Mouse (Mus musculus): ENCODE measurements around the gene Thrsp. TPM values are rescaled to one million over a fixed set of nuclear protein-coding genes. Genes with fewer than 3 reads are reported as not detected.

Thrsp gene
- polyA plus RNA-seq, 1 experiment from 2014 or later, result 0.43 TPM

GRCm38 (mm10) chr7:97427778-97428420 is 10.4 kb upstream of the Thrsp start:
- Histone ChIP-seq H3K4me3 (no peak overlapping the region), H3K9me3 (no peaks in the 10 kb centered on the region), H3K27me3 (ENCODE audit: insufficient read depth, poor library complexity, severe bottlenecking) (no peaks in the 10 kb centered on the region), H3K4me1 (replicated peaks) (peaks cover 13% of the 10 kb centered on the region), H3K36me3 (no peaks in the 10 kb centered on the region), H3K27ac (no peak overlapping the region)
- DNase-seq (ENCODE audit: low spot score), result no peak
- 86% methylated on average over 5 of the region's 5 CpGs for WGBS

- no peak for DNase-seq (ENCODE audit: low spot score)
- 92% methylated on average over 6 of the region's 6 CpGs for WGBS
- Histone ChIP-seq H3K9me3 (no peaks in the 10 kb centered on the region), H3K36me3 (no peaks in the 10 kb centered on the region), H3K27ac (no peak overlapping the region), H3K4me1 (replicated peaks) (peaks cover 13% of the 10 kb centered on the region), H3K4me3 (no peak overlapping the region), H3K27me3 (ENCODE audit: insufficient read depth, poor library complexity, severe bottlenecking) (no peaks in the 10 kb centered on the region)
Observed at GRCm38 (mm10) chr7:97427296-97427695, 9.8 kb upstream of the Thrsp start.

GRCm38 (mm10) chr7:97426566-97426965 is 9.0 kb upstream of the Thrsp start:
- WGBS, result 69% methylated on average over 6 of the region's 6 CpGs
- Histone ChIP-seq H3K9me3 (no peaks in the 10 kb centered on the region), H3K36me3 (no peaks in the 10 kb centered on the region), H3K27ac (peak overlapping the region; percentile 29; the same call in 1 of the 2 replicates), H3K27me3 (ENCODE audit: insufficient read depth, poor library complexity, severe bottlenecking) (no peaks in the 10 kb centered on the region), H3K4me1 (replicated peaks) (peaks cover 13% of the 10 kb centered on the region), H3K4me3 (no peak overlapping the region)
- DNase-seq (ENCODE audit: low spot score), result no peak

- H3K36me3 ChIP-seq, result no peaks in the 10 kb centered on the region
- peak; percentile 91 for DNase-seq (ENCODE audit: low spot score)
- 10% methylated on average over 12 of the region's 12 CpGs for WGBS
- H3K4me3 ChIP-seq, result no peak overlapping the region
- no peak overlapping the region for H3K27ac ChIP-seq
- H3K4me1 ChIP-seq (replicated peaks), result peaks cover 8% of the 10 kb centered on the region
- H3K9me3 ChIP-seq, result no peaks in the 10 kb centered on the region
- no peaks in the 10 kb centered on the region for H3K27me3 ChIP-seq (ENCODE audit: insufficient read depth, poor library complexity, severe bottlenecking)
Observed at GRCm38 (mm10) chr7:97424621-97425245, 7.2 kb upstream of the Thrsp start.

GRCm38 (mm10) chr7:97423754-97424153 is 6.2 kb upstream of the Thrsp start:
- H3K4me1 ChIP-seq (replicated peaks), result peaks cover 7% of the 10 kb centered on the region
- DNase-seq (ENCODE audit: low spot score), result no peak
- H3K4me3 ChIP-seq, result no peak overlapping the region
- H3K27me3 ChIP-seq (ENCODE audit: insufficient read depth, poor library complexity, severe bottlenecking), result no peaks in the 10 kb centered on the region
- no peak overlapping the region for H3K27ac ChIP-seq
- no peaks in the 10 kb centered on the region for H3K9me3 ChIP-seq
- no peaks in the 10 kb centered on the region for H3K36me3 ChIP-seq
- 56% methylated on average over 5 of the region's 5 CpGs for WGBS

- Histone ChIP-seq H3K27me3 (ENCODE audit: insufficient read depth, poor library complexity, severe bottlenecking) (no peaks in the 10 kb centered on the region), H3K9me3 (no peaks in the 10 kb centered on the region), H3K4me3 (no peak overlapping the region), H3K4me1 (replicated peaks) (peaks cover 10% of the 10 kb centered on the region), H3K36me3 (no peaks in the 10 kb centered on the region), H3K27ac (no peak overlapping the region)
- WGBS, result 88% methylated on average over 8 of the region's 8 CpGs
- no peak for DNase-seq (ENCODE audit: low spot score)
Observed at GRCm38 (mm10) chr7:97420958-97421651, 3.6 kb upstream of the Thrsp start.

- Histone ChIP-seq H3K9me3 (no peaks in the 10 kb centered on the region), H3K27ac (no peak overlapping the region), H3K36me3 (no peaks in the 10 kb centered on the region), H3K4me1 (replicated peaks) (peaks cover 10% of the 10 kb centered on the region), H3K27me3 (ENCODE audit: insufficient read depth, poor library complexity, severe bottlenecking) (no peaks in the 10 kb centered on the region), H3K4me3 (no peak overlapping the region)
- DNase-seq (ENCODE audit: low spot score), result no peak
- 80% methylated on average over 1 of the region's 1 CpGs for WGBS
Observed at GRCm38 (mm10) chr7:97420406-97420805, 2.9 kb upstream of the Thrsp start.

GRCm38 (mm10) chr7:97419163-97419562 is 1.6 kb upstream of the Thrsp start:
- WGBS, result 86% methylated on average over 5 of the region's 5 CpGs
- H3K36me3 ChIP-seq, result no peaks in the 10 kb centered on the region

GRCm38 (mm10) chr7:97418717-97419116 is 1.2 kb upstream of the Thrsp start:
- H3K9me3 ChIP-seq, result no peaks in the 10 kb centered on the region
- no peaks in the 10 kb centered on the region for H3K27me3 ChIP-seq (ENCODE audit: insufficient read depth, poor library complexity, severe bottlenecking)
- H3K27ac ChIP-seq, result peak overlapping the region; percentile 50; the same call in 1 of the 2 replicates
- 74% methylated on average over 5 of the region's 5 CpGs for WGBS
- H3K4me1 ChIP-seq (replicated peaks), result peaks cover 10% of the 10 kb centered on the region
- peak; percentile 18 for DNase-seq (ENCODE audit: low spot score)
- no peak overlapping the region for H3K4me3 ChIP-seq
- H3K36me3 ChIP-seq, result no peaks in the 10 kb centered on the region

More at GRCm38 (mm10) chr7:97419163-97419562, 1.6 kb upstream of the Thrsp start:
- no peak for DNase-seq (ENCODE audit: low spot score)
- H3K4me3 ChIP-seq, result no peak overlapping the region
- H3K9me3 ChIP-seq, result no peaks in the 10 kb centered on the region
- peaks cover 10% of the 10 kb centered on the region for H3K4me1 ChIP-seq (replicated peaks)
- no peaks in the 10 kb centered on the region for H3K27me3 ChIP-seq (ENCODE audit: insufficient read depth, poor library complexity, severe bottlenecking)
- peak overlapping the region; percentile 50; the same call in 1 of the 2 replicates for H3K27ac ChIP-seq

- no peaks in the 10 kb centered on the region for H3K27me3 ChIP-seq (ENCODE audit: insufficient read depth, poor library complexity, severe bottlenecking)
- H3K36me3 ChIP-seq, result peaks cover 17% of the 10 kb centered on the region
- H3K9me3 ChIP-seq, result no peaks in the 10 kb centered on the region
- no peak overlapping the region for H3K27ac ChIP-seq
- DNase-seq (ENCODE audit: low spot score), result no peak
- WGBS, result 86% methylated on average over 4 of the region's 4 CpGs
- no peak overlapping the region for H3K4me3 ChIP-seq
- peaks cover 10% of the 10 kb centered on the region for H3K4me1 ChIP-seq (replicated peaks)
Observed at GRCm38 (mm10) chr7:97416473-97416872, 1.1 kb downstream of the Thrsp start.

- Histone ChIP-seq H3K36me3 (peaks cover 27% of the 10 kb centered on the region), H3K27me3 (ENCODE audit: insufficient read depth, poor library complexity, severe bottlenecking) (no peaks in the 10 kb centered on the region), H3K27ac (no peak overlapping the region), H3K4me1 (replicated peaks) (peaks cover 10% of the 10 kb centered on the region), H3K4me3 (no peak overlapping the region), H3K9me3 (no peaks in the 10 kb centered on the region)
- WGBS, result 66% methylated on average over 9 of the region's 9 CpGs
- DNase-seq (ENCODE audit: low spot score), result no peak
Observed at GRCm38 (mm10) chr7:97414915-97415687, 2.4 kb downstream of the Thrsp start.

- Histone ChIP-seq H3K4me1 (replicated peaks) (peaks cover 10% of the 10 kb centered on the region), H3K27ac (no peak overlapping the region), H3K36me3 (peaks cover 33% of the 10 kb centered on the region), H3K4me3 (no peak overlapping the region), H3K27me3 (ENCODE audit: insufficient read depth, poor library complexity, severe bottlenecking) (no peaks in the 10 kb centered on the region), H3K9me3 (no peaks in the 10 kb centered on the region)
- no peak for DNase-seq (ENCODE audit: low spot score)
- 96% methylated on average over 1 of the region's 1 CpGs for WGBS
Observed at GRCm38 (mm10) chr7:97414426-97414825, 3.1 kb downstream of the Thrsp start.
